Mouse (Mus musculus): Measurements from ENCODE around the gene Khdrbs1. TPM values are rescaled to one million over a fixed set of nuclear protein-coding genes. Genes with fewer than 3 reads are reported as not detected.

The Khdrbs1 gene
- polyA plus RNA-seq, 1 experiment from 2014 or later, result 168 TPM

DNA sequence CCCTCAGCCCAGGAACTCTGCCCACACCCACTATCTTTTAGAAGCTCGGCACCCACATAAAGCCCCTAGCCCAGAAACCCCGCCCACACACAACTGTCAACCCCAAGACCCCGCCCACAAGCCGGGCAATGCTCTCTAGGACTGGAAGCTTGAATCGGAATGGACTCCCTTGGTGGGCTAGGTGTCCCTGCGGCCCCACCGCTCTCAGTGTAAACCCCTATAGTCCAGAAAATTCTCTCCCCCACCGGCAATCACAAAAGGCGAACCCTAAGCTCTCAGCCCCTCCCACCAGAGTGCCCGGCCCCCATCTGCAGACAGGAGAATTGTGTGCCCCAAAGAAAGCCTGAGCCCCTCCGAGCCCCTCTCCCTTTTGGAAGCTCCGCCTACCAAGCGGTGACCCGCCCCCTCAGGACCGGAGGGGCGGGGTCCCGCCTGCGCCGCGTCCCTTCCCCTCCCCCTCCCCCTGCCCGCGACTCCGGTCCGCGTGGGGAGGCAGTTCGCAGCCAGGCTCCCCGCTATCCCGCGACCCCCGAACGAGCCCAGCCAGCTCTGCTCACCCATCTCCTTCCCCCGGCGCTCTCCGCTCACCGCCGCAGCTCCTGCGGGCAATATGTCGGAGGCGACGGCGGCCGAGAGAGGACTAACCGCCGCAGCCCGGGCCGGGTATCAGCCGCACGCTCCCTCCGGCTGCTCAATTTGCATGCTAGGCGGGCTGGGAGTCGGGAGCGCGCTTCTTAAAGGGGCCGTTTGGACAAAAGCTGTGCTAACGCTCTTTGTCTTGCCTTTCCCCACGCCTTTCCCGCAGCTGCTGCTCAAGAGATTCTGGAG lies 45.7 kb downstream of the Khdrbs1 start, which contains the start of gene Tmem39b:
Gene Tmem39b, minus strand, starts transcription at position 681 of the 828 bp plus-strand sequence.
- H3K4me3 ChIP-seq, result peak within 1 kb of the TSS; percentile 68

DNA sequence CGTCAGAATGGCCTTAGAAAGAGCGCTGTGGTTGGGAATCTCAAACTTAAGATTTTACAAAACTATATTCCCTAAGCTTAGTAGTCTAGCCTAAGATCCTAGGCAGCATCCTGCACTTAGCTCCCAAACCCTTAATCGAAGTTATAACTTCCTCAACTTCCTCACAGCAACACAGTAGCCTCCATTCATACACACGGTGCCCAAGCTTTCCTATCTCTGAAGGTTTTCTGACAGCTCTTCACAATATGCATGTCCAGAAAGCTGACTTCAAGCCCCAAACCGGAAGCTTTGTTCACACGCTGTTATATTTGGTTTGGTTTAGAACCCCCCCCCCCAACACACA lies 46.3 kb downstream of the Khdrbs1 start:
- peaks cover 39% of the 10 kb centered on the region for H3K36me3 ChIP-seq
- WGBS, result 31% methylated on average over 6 of the region's 6 CpGs
- no peak for DNase-seq (ENCODE audit: low spot score)
- no peaks in the 10 kb centered on the region for H3K9me3 ChIP-seq
- H3K4me3 ChIP-seq, result peak overlapping the region; percentile 68
- H3K27ac ChIP-seq, result peak overlapping the region; percentile 98
- H3K4me1 ChIP-seq (replicated peaks), result peaks cover 21% of the 10 kb centered on the region
- no peaks in the 10 kb centered on the region for H3K27me3 ChIP-seq (ENCODE audit: insufficient read depth, poor library complexity, severe bottlenecking)

More for the DNA sequence above, 45.7 kb downstream of the Khdrbs1 start, which contains the start of gene Tmem39b:
- Histone ChIP-seq H3K4me1 (replicated peaks) (peaks cover 21% of the 10 kb centered on the region), H3K36me3 (peaks cover 39% of the 10 kb centered on the region), H3K27ac (peak within 1 kb of the TSS; percentile 98), H3K27me3 (ENCODE audit: insufficient read depth, poor library complexity, severe bottlenecking) (no peaks in the 10 kb centered on the region), H3K9me3 (no peaks in the 10 kb centered on the region)
- under 1% methylated on average over 57 of the region's 57 CpGs for WGBS
- peak; percentile 95 for DNase-seq (ENCODE audit: low spot score)

DNA sequence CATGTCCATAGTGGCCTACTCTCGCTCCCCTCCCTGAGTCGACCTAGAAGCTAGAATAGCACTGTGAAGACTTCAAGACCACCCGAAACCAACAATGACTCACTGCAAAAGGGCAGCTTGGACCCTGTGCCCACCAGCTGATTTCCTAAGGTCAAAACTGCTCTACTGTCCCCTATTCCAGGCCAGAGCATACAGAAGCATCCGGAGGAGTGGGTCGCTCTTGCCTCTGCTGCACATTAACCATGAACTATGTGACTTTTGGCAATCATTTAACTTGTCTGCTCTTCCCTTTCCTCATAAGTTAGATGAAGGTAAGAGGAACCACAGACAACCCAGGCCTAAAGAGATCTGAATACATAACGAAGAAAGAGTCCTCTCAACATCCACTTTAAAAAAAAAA lies 57.6 kb downstream of the Khdrbs1 start:
- no peak for DNase-seq (ENCODE audit: low spot score)
- Histone ChIP-seq H3K36me3 (peaks cover 97% of the 10 kb centered on the region), H3K4me3 (no peak overlapping the region), H3K9me3 (no peaks in the 10 kb centered on the region), H3K27ac (no peak overlapping the region), H3K4me1 (replicated peaks) (no peaks in the 10 kb centered on the region), H3K27me3 (ENCODE audit: insufficient read depth, poor library complexity, severe bottlenecking) (no peaks in the 10 kb centered on the region)
- 96% methylated on average over 6 of the region's 6 CpGs for WGBS

DNA sequence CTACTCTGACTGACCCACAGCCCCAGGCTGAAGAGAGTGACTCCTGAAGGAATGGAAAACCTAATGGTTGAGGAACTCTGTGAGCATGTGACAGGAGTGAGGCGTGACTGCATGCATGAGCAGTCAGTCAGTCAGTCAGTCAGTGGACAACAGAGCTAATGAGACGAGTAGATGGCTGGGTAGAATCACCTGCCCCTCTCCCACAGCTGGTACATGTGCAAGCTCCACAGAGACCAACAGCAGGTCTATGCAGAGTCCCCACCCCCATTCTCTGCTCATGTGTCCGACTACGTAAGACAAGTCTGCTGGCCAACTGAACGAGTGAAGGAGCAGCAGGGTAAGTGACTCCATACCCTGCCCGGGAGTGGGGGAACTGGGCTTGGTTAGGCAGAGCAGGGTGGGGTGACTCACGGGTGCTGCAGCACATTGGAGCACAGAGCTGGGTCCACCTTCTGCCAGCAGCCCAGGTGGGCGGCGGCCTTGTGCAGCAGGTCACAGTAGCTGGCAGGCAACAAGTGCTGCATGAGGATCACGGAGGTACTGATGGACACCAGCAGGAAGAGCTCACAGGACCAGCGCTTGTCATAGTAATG lies 58.1 kb downstream of the Khdrbs1 start:
- WGBS, result 89% methylated on average over 11 of the region's 11 CpGs
- H3K36me3 ChIP-seq, result peaks cover 95% of the 10 kb centered on the region
- H3K4me3 ChIP-seq, result no peak overlapping the region
- no peak overlapping the region for H3K27ac ChIP-seq
- no peak for DNase-seq (ENCODE audit: low spot score)
- no peaks in the 10 kb centered on the region for H3K27me3 ChIP-seq (ENCODE audit: insufficient read depth, poor library complexity, severe bottlenecking)
- H3K4me1 ChIP-seq (replicated peaks), result no peaks in the 10 kb centered on the region
- no peaks in the 10 kb centered on the region for H3K9me3 ChIP-seq

DNA sequence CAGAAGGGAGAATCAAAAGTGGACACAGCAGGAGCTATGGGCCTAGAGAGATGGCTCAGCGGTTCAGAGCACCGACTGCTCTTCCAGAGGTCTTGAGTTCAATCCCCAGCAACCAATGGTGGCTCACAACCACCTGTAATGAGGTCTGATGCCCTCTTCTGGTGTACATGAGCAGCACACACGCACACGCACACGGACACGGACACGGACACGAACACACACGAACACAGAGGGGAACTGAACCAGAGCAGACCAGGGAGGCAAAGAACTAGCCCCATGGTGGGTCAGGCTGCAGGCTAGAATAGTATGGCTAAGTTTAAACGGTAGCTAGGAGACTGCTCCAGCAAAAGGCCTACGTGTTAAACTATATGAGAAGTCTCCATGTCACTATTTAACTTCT lies 60.3 kb downstream of the Khdrbs1 start:
- no peak overlapping the region for H3K27ac ChIP-seq
- DNase-seq (ENCODE audit: low spot score), result no peak
- peaks cover 96% of the 10 kb centered on the region for H3K36me3 ChIP-seq
- H3K4me1 ChIP-seq (replicated peaks), result no peaks in the 10 kb centered on the region
- H3K4me3 ChIP-seq, result no peak overlapping the region
- H3K27me3 ChIP-seq (ENCODE audit: insufficient read depth, poor library complexity, severe bottlenecking), result no peaks in the 10 kb centered on the region
- 94% methylated on average over 11 of the region's 11 CpGs for WGBS
- H3K9me3 ChIP-seq, result no peaks in the 10 kb centered on the region

DNA sequence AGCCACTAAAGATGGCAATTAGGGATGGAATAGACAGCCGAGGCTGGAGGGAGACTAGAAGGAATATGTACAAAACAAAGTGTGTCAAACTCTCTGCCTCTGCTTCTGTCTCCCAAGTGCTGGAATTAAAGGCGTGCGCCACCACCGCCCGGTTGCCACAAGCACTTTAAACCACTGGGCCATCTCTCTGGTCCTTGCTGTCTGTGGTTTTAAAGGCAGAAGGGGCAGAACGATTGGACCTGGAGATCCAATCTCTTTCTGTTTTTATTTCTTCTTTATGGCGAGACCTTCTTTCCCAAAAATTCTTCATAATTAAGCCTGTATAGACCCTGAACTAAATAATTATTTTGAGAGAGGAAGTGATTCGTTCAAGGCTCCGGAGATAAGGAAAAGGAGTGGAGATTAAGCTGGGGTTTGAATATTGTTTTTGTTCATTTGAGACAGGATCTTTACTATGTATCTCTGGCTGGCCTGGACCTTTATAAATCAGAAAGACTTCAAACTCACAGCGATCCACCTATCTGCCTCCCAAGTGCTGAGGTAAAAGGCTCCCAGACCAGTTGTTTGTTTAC lies 69.1 kb downstream of the Khdrbs1 start:
- no peak for DNase-seq (ENCODE audit: low spot score)
- peaks cover 23% of the 10 kb centered on the region for H3K4me1 ChIP-seq (replicated peaks)
- peak overlapping the region; percentile 89 for H3K4me3 ChIP-seq
- H3K36me3 ChIP-seq, result peaks cover 45% of the 10 kb centered on the region
- no peaks in the 10 kb centered on the region for H3K27me3 ChIP-seq (ENCODE audit: insufficient read depth, poor library complexity, severe bottlenecking)
- WGBS, result 10% methylated on average over 10 of the region's 10 CpGs
- H3K9me3 ChIP-seq, result no peaks in the 10 kb centered on the region
- H3K27ac ChIP-seq, result peak overlapping the region; percentile 94

DNA sequence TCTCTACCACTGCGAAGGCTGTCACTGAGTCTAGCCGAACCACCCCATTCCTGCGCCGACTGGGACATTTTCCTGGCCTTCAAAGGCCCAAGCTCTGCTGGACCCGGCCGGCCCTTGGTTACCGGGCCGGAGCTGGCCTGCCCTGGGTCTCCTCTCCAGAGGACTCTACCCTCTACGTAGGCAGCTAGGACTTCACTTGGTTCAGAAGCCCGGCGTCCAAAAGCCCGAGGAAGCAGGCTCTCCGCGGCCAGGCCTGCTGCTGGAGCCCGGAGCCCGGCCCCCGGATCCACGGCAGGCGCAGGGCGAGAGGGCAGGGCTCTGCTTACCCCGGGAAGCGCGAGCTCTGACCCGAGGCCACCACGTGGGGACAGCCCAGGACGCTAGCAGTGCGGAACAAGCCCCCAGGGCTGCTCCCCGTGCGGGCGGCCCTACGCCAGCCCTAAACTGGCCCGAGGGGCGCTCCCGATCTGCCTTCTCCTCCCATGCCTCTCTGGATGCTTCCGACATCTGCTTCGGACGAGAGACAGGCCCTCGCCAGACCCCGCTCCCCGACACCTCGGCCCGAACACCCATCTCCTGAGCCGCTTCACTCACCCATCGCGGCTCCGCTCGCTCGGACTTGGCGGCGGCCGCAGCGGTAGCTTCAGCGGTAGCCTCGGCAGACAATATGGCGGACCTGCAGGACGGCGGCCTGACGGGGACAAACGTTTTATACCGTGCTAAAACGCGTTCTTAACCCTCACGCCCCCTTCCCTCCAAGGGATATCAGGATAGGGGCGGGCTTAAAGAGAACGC lies 69.8 kb downstream of the Khdrbs1 start, which contains the start of gene Kpna6:
Gene Kpna6, minus strand, starts transcription at position 685 of the 795 bp plus-strand sequence.
- DNase-seq (ENCODE audit: low spot score), result peak; percentile 92

DNA sequence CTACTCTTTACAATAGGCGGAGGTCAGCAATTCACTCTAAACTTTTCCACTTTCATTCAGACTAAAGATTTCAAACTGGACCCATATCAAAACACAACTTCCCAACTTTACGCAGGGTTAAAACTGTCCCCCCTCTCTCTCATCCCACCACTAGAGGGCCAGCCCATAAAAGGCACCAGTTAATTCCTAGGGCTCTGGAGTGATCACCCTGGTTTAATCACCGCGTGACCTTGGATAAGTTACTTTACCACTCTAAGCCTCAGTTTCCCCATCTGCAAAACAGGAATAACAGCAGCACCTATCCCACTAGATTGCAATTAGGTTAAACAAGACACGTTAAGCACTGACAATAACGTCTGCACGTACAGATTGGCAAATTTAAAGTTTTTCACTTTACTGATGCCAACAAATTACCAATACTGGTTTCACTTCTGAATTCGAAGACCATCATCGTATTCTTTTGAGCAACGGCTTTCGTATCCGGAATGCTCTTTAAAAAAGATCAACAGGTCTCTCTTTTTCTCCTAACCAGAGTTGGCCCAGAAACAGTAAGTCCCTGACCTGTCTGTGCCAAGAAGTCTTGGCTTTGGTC lies 70.5 kb downstream of the Khdrbs1 start:
- peak; percentile 42 for DNase-seq (ENCODE audit: low spot score)
- no peaks in the 10 kb centered on the region for H3K27me3 ChIP-seq (ENCODE audit: insufficient read depth, poor library complexity, severe bottlenecking)
- 11% methylated on average over 12 of the region's 12 CpGs for WGBS

More for the DNA sequence above, 69.8 kb downstream of the Khdrbs1 start, which contains the start of gene Kpna6:
- H3K36me3 ChIP-seq, result peaks cover 41% of the 10 kb centered on the region
- H3K27me3 ChIP-seq (ENCODE audit: insufficient read depth, poor library complexity, severe bottlenecking), result no peaks in the 10 kb centered on the region
- peaks cover 23% of the 10 kb centered on the region for H3K4me1 ChIP-seq (replicated peaks)
- H3K9me3 ChIP-seq, result no peaks in the 10 kb centered on the region
- H3K4me3 ChIP-seq, result peak within 1 kb of the TSS; percentile 89
- peak within 1 kb of the TSS; percentile 94 for H3K27ac ChIP-seq
- WGBS, result under 1% methylated on average over 65 of the region's 65 CpGs

DNA sequence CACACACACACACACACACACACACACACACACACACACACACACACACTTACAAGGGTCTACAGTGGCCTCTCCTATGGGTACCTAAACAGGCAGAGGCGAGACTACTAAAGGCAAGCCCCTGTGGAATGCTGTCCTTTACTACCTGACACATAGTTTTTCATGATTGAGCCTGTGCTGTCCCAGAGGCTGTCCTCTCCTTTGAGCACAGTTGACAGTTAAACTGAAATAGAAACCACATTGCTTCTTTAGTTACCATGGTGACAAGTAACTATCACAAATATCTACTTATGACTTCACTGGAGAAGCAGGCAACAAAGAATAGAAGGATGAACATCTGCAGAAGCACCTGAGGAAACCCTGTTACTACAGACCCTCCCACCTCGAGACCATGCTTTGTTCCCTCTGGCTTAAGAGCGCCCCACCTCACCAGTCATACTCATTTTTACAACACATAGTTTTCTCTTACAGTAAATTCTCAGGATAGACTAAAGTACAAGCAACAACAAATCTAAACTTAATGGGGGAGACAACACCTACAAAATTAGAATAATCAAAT lies 79.8 kb downstream of the Khdrbs1 start:
- no peak for DNase-seq (ENCODE audit: low spot score)
- 88% methylated on average over 3 of the region's 3 CpGs for WGBS
- Histone ChIP-seq H3K36me3 (peaks cover 78% of the 10 kb centered on the region), H3K4me1 (replicated peaks) (no peaks in the 10 kb centered on the region), H3K4me3 (no peak overlapping the region), H3K27me3 (ENCODE audit: insufficient read depth, poor library complexity, severe bottlenecking) (no peaks in the 10 kb centered on the region), H3K9me3 (no peaks in the 10 kb centered on the region), H3K27ac (no peak overlapping the region)

More for the DNA sequence above, 70.5 kb downstream of the Khdrbs1 start:
- peaks cover 23% of the 10 kb centered on the region for H3K4me1 ChIP-seq (replicated peaks)
- peak overlapping the region; percentile 89 for H3K4me3 ChIP-seq
- H3K27ac ChIP-seq, result peak overlapping the region; percentile 94
- no peaks in the 10 kb centered on the region for H3K9me3 ChIP-seq
- peaks cover 41% of the 10 kb centered on the region for H3K36me3 ChIP-seq

DNA sequence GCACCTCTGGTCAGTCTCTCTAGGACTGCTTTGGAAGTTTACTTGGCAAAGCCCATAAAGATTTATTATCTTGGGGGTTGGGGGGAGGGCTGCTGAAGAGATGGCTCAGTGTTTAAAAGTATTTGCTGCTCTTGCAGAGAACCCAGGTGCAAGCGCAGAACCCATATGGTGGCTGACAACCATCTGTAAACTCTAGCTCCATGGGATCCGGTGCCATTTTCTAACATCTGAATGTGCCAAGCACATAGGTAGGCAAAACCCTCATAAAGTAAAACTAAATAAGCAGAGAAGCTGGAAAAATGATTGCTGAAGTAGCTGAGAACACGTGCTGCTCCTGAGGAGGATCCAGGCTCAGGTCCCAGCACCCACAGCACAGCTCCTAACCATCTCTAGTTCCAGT lies 80.5 kb downstream of the Khdrbs1 start:
- no peaks in the 10 kb centered on the region for H3K27me3 ChIP-seq (ENCODE audit: insufficient read depth, poor library complexity, severe bottlenecking)
- no peak for DNase-seq (ENCODE audit: low spot score)
- no peaks in the 10 kb centered on the region for H3K4me1 ChIP-seq (replicated peaks)
- H3K9me3 ChIP-seq, result no peaks in the 10 kb centered on the region
- H3K4me3 ChIP-seq, result no peak overlapping the region
- 98% methylated on average over 3 of the region's 3 CpGs for WGBS
- H3K27ac ChIP-seq, result no peak overlapping the region
- H3K36me3 ChIP-seq, result peaks cover 78% of the 10 kb centered on the region

DNA sequence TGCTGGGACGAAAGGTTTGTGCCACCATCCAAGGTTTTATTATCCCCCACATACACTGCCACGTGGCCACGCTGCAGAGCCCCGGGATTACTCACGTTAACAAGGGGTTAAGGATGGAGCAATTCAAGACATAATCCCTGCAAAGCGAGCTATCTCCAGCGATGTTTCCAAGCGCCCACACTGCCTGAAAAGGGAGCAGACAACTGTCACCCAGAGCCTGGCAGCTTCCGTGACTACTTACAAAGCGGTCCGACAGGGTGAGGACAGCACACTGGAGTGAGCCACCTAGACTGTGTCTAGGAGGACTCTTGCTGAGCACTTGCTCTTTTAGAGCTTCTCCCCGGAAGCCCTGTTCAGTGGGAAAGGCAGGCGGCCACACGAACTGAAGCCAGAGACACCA lies 87.3 kb downstream of the Khdrbs1 start:
- H3K4me3 ChIP-seq, result no peak overlapping the region
- peaks cover 98% of the 10 kb centered on the region for H3K36me3 ChIP-seq
- H3K27ac ChIP-seq, result no peak overlapping the region
- H3K27me3 ChIP-seq (ENCODE audit: insufficient read depth, poor library complexity, severe bottlenecking), result no peaks in the 10 kb centered on the region
- DNase-seq (ENCODE audit: low spot score), result no peak
- no peaks in the 10 kb centered on the region for H3K4me1 ChIP-seq (replicated peaks)
- H3K9me3 ChIP-seq, result no peaks in the 10 kb centered on the region
- 93% methylated on average over 14 of the region's 14 CpGs for WGBS
